Mouse (Mus musculus) forebrain, postnatal 0 days (tissue): ENCODE results near the gene Lmod2. TPM values are rescaled to one million over a fixed set of nuclear protein-coding genes. Genes with fewer than 3 reads are reported as not detected.

Experiments used
- ATAC-seq: fragments of 200-750 bp; cut with Nextera tagmentation; 2 replicates; pipeline ENCODE4 v1.8.0; 2017; ENCODE audit warnings: mild to moderate bottlenecking, moderate library complexity
- DNase-seq: peaks from one replicate; pipeline ENCODE4 v3.0.0-alpha.2; 2015
- H3K27ac ChIP-seq: fragments of 300-500 bp; sonication (generic); 2 replicates; pipeline ENCODE4 v1.5.1; 2014; ENCODE audit warnings: low read depth, mild to moderate bottlenecking, antibody characterized with exemption, low read length, moderate library complexity, mixed read lengths
- H3K27me3 ChIP-seq: fragments of 300-500 bp; sonication (generic); 2 replicates; pipeline ENCODE4 v1.6.1; 2014; ENCODE audit warnings: mild to moderate bottlenecking, low read length, mixed read lengths; ENCODE audit not compliant: insufficient read depth
- H3K36me3 ChIP-seq: fragments of 300-500 bp; sonication (generic); 2 replicates; pipeline ENCODE4 v1.6.1; 2014; ENCODE audit warnings: mild to moderate bottlenecking, moderate library complexity; ENCODE audit not compliant: insufficient read depth
- H3K4me1 ChIP-seq: fragments of 300-500 bp; sonication (generic); 2 replicates; pipeline ENCODE4 v1.6.1; 2014; ENCODE audit warnings: antibody characterized with exemption; ENCODE audit not compliant: insufficient read depth
- H3K4me2 ChIP-seq: fragments of 300-500 bp; sonication (generic); 2 replicates; pipeline ENCODE4 v1.6.1; 2014; ENCODE audit warnings: low read depth, mild to moderate bottlenecking, moderate library complexity
- H3K4me3 ChIP-seq: fragments of 300-500 bp; sonication (generic); 2 replicates; pipeline ENCODE4 v1.5.1; 2014; ENCODE audit warnings: low read depth, low read length, mixed read lengths
- H3K9ac ChIP-seq: fragments of 300-500 bp; sonication (generic); 2 replicates; pipeline ENCODE4 v1.6.1; 2014; ENCODE audit warnings: mild to moderate bottlenecking
- H3K9me3 ChIP-seq: fragments of 300-500 bp; sonication (generic); 2 replicates; pipeline ENCODE4 v1.6.1; 2016; ENCODE audit warnings: low read length
- CTCF ChIP-seq: sonication (generic); IDR thresholded peaks from 2 replicates; pipeline ENCODE4 v1.5.1; 2016; ENCODE audit warnings: antibody characterized with exemption, control low read depth, low read depth
- WGBS: fragments of 180-500 bp; shearing (Covaris S2); extraction: QIAGEN DNeasy Blood & Tissue Kit; methylation state at CpG from one replicate; pipeline ENCODE4 v1.1.7; 2014; 5-methylcytosine and 5-hydroxymethylcytosine counted together
- polyA plus RNA-seq: library from polyadenylated mRNA; unstranded; fragments of >200 nt; fragmentation: Nextera tagmentation; extraction: Ambion mirVana; gene quantifications from 2 replicates; pipeline ENCODE4 v1.2.1, GENCODE M21; 2015
- total RNA-seq: library from RNA; depleted of rRNA; stranded (reverse); fragments of >200 nt; gene quantifications from 2 replicates; pipeline ENCODE4 v1.2.3, GENCODE M21; 2014

The Lmod2 gene
- total and polyA plus RNA-seq, 2 experiments from 2014 or later: not detected

DNA sequence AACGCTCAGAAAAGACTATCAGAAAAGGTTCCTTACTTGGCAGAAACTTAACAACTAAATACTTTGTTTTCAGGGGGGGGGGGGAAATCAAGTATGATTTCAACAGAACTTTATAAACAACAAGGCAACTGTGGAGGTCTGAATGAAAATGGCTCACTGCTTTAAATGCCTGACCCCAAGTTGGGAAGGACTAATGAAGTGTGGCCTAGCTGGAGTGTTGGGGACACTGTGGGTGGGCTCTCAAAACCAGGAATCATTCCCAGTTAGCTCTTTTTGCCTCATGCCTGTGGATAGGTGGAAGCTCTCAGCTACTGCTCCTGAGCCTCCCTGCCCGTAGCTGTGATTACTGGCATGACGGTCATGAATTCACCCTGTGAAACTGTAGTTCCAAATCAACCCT, 36.5 kb downstream of the Lmod2 start:
- 86% methylated on average over 3 of the region's 3 CpGs for WGBS
- no peak overlapping the region for H3K4me3 ChIP-seq
- no peaks in the 10 kb centered on the region for H3K4me1 ChIP-seq
- no peaks in the 10 kb centered on the region for H3K27me3 ChIP-seq
- no peak for TF ChIP-seq CTCF
- DNase-seq (no peak), ATAC-seq (no peak)
- H3K9me3 ChIP-seq: no peaks in the 10 kb centered on the region
- H3K27ac ChIP-seq: no peak overlapping the region
- H3K9ac ChIP-seq: no peak overlapping the region
- H3K36me3 ChIP-seq: peaks cover 8% of the 10 kb centered on the region; the same call in 1 of the 2 replicates
- H3K4me2 ChIP-seq: no peak overlapping the region

DNA sequence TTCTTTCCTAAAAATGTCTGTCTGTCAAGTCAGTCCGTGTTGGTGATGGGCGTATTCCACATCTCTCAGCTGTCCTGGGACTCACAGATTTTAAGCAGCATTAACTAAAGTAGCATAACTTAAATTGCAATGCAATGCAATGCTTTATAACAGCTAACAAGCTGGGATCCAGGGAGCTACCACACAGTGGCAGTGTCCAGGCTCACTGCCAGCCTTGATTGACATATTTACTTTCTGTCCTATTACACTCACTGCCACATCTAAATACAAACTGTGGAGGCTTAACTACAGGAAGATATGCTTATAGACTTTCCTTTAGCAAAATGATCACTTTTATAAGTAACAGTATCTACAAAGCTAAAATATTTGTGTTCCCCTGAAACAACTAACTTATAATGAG, 38.3 kb downstream of the Lmod2 start:
- 59% methylated on average over 2 of the region's 2 CpGs for WGBS
- H3K27ac ChIP-seq: no peak overlapping the region
- peak; percentile 19 for TF ChIP-seq CTCF
- no peak overlapping the region for H3K9ac ChIP-seq
- no peak overlapping the region for H3K4me3 ChIP-seq
- no peaks in the 10 kb centered on the region for H3K4me1 ChIP-seq
- no peaks in the 10 kb centered on the region for H3K27me3 ChIP-seq
- peak; percentile 17 for DNase-seq
- no peak overlapping the region for H3K4me2 ChIP-seq
- ATAC-seq: no peak; the same call in 1 of the 2 replicates
- H3K9me3 ChIP-seq: no peaks in the 10 kb centered on the region
- peaks cover 8% of the 10 kb centered on the region; the same call in 1 of the 2 replicates for H3K36me3 ChIP-seq

DNA sequence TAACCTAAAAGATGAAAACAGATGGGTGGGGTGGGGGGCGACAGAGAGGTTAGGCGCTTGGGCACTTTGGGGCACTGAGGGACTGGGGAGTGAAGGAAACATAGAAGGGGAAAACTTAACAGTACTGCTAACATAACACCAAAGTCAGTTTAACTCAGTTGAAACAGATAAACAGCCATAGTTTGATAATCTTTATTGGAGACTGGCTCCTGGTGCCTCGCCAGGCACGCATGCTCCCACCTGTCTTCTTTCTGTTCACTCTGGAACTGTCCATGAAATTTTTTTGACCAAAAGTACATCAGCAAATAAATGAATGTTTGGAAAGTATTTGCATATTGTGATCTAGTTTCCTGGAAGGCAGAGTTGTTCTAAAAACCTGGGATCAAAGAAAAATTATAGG, 43.7 kb downstream of the Lmod2 start:
- H3K4me1 ChIP-seq: no peaks in the 10 kb centered on the region
- ATAC-seq: no peak

DNA sequence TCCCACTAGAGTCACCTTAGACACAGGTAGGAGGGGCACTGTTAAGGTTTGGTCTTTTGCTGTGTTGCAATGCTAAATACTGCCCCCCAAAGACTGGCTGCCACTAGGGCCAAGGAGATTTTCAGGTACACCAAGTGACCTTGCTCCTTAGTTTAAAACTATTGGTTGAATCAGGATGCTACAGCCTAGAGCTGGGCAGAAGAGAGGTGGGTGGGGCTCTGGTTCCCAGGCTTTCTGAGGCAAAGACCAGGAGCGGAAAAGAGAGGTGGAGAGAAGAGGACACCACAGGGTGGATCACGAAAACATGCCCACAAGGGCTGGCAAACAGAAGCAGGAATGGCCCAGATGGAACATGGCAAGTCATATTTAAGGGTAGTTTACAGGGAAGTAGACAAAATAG, 44.6 kb downstream of the Lmod2 start:
- DNase-seq (no peak), ATAC-seq (no peak)
- Histone ChIP-seq H3K36me3 (no peaks in the 10 kb centered on the region), H3K4me2 (no peak overlapping the region), H3K9ac (no peak overlapping the region), H3K4me1 (no peaks in the 10 kb centered on the region), H3K27me3 (no peaks in the 10 kb centered on the region), H3K9me3 (no peaks in the 10 kb centered on the region), H3K27ac (no peak overlapping the region), H3K4me3 (no peak overlapping the region)
- no peak for TF ChIP-seq CTCF
- 95% methylated on average over 2 of the region's 2 CpGs for WGBS

More for the DNA sequence above, 43.7 kb downstream of the Lmod2 start:
- Histone ChIP-seq H3K36me3 (no peaks in the 10 kb centered on the region), H3K27ac (no peak overlapping the region), H3K9me3 (no peaks in the 10 kb centered on the region), H3K4me2 (no peak overlapping the region), H3K9ac (no peak overlapping the region), H3K4me3 (no peak overlapping the region), H3K27me3 (no peaks in the 10 kb centered on the region)
- WGBS: 95% methylated on average over 4 of the region's 4 CpGs
- no peak for DNase-seq
- no peak for TF ChIP-seq CTCF

DNA sequence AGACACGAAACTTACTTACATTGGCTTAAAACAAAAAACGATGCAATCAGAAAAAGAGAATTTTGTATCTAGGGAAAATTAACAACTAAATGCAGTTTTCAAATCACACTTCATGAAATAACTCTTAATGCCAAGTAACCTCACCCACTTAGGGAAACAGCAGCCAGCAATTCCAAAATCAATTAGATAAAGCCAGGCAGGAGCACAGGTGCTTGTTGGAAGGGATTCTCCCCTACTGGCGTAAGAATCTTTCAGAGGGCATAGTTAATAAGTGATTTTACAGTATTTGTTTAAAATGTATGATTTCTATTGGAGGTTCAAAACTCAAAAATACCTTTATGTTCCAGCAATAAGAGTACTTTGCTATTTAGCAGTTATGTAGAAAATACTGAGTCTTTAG, 45.4 kb downstream of the Lmod2 start:
- no peak overlapping the region for H3K27ac ChIP-seq
- H3K4me3 ChIP-seq: no peak overlapping the region
- WGBS: 91% methylated on average over 3 of the region's 3 CpGs
- no peak for DNase-seq
- no peak for TF ChIP-seq CTCF
- H3K9ac ChIP-seq: no peak overlapping the region
- H3K36me3 ChIP-seq: no peaks in the 10 kb centered on the region
- no peaks in the 10 kb centered on the region for H3K9me3 ChIP-seq
- no peak for ATAC-seq
- H3K27me3 ChIP-seq: no peaks in the 10 kb centered on the region
- H3K4me1 ChIP-seq: no peaks in the 10 kb centered on the region
- H3K4me2 ChIP-seq: no peak overlapping the region

DNA sequence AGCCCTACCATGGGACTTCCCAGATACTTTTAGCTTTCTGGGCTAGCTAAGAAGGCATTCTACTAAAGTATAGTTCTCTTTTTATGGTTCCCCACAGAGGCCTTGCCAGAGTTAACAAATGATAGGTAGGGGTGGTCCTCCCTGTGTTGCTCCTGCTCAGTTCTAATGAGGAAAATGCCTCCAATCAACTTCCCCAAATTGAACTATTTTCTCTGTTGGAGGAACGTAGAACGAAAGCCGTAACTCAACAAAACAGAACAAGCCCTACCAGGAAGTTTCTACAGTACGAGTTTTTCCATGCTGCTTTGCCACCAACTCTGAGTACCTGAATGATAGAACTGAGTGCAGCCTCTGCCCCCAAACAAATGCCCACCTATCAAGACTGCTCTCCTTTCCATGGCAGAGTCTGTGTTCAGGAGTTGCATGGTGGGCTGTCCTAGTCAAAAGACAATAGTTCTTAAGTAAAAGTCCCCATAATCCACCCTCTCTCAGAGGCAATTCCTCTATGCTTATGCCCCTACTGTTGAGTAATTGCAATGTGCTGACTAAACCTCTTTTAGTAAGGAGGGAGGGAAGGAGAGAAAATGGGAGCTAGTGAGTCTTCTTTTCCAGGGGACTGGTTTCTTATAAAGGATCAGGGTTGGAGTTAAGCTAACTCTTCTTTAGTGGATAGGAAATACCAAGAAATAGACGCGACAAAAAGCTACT, 47.9 kb downstream of the Lmod2 start:
- no peak for ATAC-seq
- 82% methylated on average over 6 of the region's 6 CpGs for whole genome bisulfite sequencing
- Histone ChIP-seq H3K27ac (no peak overlapping the region), H3K36me3 (no peaks in the 10 kb centered on the region), H3K4me1 (no peaks in the 10 kb centered on the region), H3K4me3 (no peak overlapping the region), H3K9ac (no peak overlapping the region), H3K4me2 (no peak overlapping the region), H3K9me3 (no peaks in the 10 kb centered on the region), H3K27me3 (no peaks in the 10 kb centered on the region)
- DNase-seq: no peak
- TF ChIP-seq CTCF: no peak

DNA sequence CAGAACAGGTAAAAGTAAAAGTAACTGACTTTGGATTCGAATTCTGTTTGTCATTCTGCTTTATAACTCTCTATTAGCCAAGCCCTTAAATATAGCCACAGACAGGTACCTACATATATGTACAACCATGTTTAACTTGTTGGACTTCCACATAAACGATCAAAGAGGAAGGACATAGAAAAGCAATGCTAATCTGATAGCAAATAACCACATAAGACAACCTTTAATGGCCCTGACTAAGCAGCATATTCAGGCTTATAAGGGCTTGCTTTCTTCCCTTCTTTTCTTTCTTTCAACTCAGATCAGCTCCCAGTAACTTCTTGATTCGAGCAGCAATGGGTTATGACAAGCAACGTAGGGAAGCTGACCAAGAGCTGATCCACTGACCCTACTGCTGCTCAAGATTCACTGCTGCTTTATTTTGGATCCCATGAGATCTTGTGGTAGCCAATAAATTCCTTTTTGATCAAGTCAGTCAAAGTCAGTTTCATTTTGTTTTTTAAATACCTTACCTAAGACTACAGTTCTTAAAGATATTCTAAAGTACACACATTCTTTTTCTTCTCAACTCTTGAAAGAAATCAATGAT, 49.6 kb downstream of the Lmod2 start:
- no peak for TF ChIP-seq CTCF
- Histone ChIP-seq H3K27me3 (no peaks in the 10 kb centered on the region), H3K4me1 (no peaks in the 10 kb centered on the region), H3K4me3 (no peak overlapping the region), H3K9ac (no peak overlapping the region), H3K27ac (no peak overlapping the region), H3K36me3 (no peaks in the 10 kb centered on the region), H3K9me3 (no peaks in the 10 kb centered on the region), H3K4me2 (no peak overlapping the region)
- 85% methylated on average over 4 of the region's 4 CpGs for WGBS
- ATAC-seq (no peak), DNase-seq (no peak)
